Mouse (Mus musculus): ENCODE data around the gene Gm47289. TPM values are rescaled to one million over a fixed set of nuclear protein-coding genes. Genes with fewer than 3 reads are reported as not detected.

The Gm47289 gene
- polyA plus RNA-seq (2015; fragmentation: Nextera tagmentation; extraction: Ambion mirVana), result not detected in 2 replicates

GRCm38 (mm10) chr9:119158861-119159260, at the start of gene Gm47289:
Gene Gm47289 (plus strand): TSS chr9:119159161.

GRCm38 (mm10) chr9:119156278-119157201, 2.4 kb upstream of the Gm47289 start, which contains the start of gene Acaa1b:
Gene Acaa1b (minus strand): TSS chr9:119157093.

GRCm38 (mm10) chr9:119208998-119209397, 50.0 kb downstream of the Gm47289 start, which contains the start of gene Slc22a13:
Gene Slc22a13 (minus strand): TSS chr9:119209098.

Other genes with a start within 250 kb of the Gm47289 start
- 6.2 and 8.7 TPM in 2 replicates for gene Ctdspl, start 232.7 kb upstream of the Gm47289 start, polyA plus RNA-seq (2015; fragmentation: Nextera tagmentation; extraction: Ambion mirVana)
- 7.4 and 7.5 TPM in 2 replicates for gene Vill, start 106.4 kb upstream of the Gm47289 start, polyA plus RNA-seq (2015; fragmentation: Nextera tagmentation; extraction: Ambion mirVana)
- gene Plcd1, start 65.7 kb upstream of the Gm47289 start, polyA plus RNA-seq (2015; fragmentation: Nextera tagmentation; extraction: Ambion mirVana), result 11.3 and 13.8 TPM in 2 replicates
- gene Dlec1, start 56.7 kb upstream of the Gm47289 start, polyA plus RNA-seq (2015; fragmentation: Nextera tagmentation; extraction: Ambion mirVana), result 0.05 and 1.0 TPM in 2 replicates
- gene Acaa1b, start 2.1 kb upstream of the Gm47289 start, polyA plus RNA-seq (2015; fragmentation: Nextera tagmentation; extraction: Ambion mirVana), result 11.8 and 14.9 TPM in 2 replicates
- gene Slc22a13, start 49.9 kb downstream of the Gm47289 start, polyA plus RNA-seq (2015; fragmentation: Nextera tagmentation; extraction: Ambion mirVana), result 0.19 TPM in 1 of 2 replicates, not detected in the other
- gene Oxsr1, start 163.3 kb downstream of the Gm47289 start, polyA plus RNA-seq (2015; fragmentation: Nextera tagmentation; extraction: Ambion mirVana), result 6.9 and 7.5 TPM in 2 replicates
- gene Acaa1a, start 180.5 kb downstream of the Gm47289 start, polyA plus RNA-seq (2015; fragmentation: Nextera tagmentation; extraction: Ambion mirVana), result 92.9 and 125 TPM in 2 replicates
- gene Myd88, start 182.2 kb downstream of the Gm47289 start, polyA plus RNA-seq (2015; fragmentation: Nextera tagmentation; extraction: Ambion mirVana), result 34.7 and 35.9 TPM in 2 replicates
- gene Xylb, start 198.2 kb downstream of the Gm47289 start, polyA plus RNA-seq (2015; fragmentation: Nextera tagmentation; extraction: Ambion mirVana), result 2.1 and 3.4 TPM in 2 replicates
- gene Slc22a14, start 206.4 kb downstream of the Gm47289 start, polyA plus RNA-seq (2015; fragmentation: Nextera tagmentation; extraction: Ambion mirVana), result 0.36 and 0.50 TPM in 2 replicates
- gene Acvr2b, start 243.0 kb downstream of the Gm47289 start, polyA plus RNA-seq (2015; fragmentation: Nextera tagmentation; extraction: Ambion mirVana), result 10.6 and 16.6 TPM in 2 replicates

Measured in adrenal gland, postnatal 0 days (tissue).